Mouse (Mus musculus): ENCODE measurements around the gene Htr1a. TPM values are rescaled to one million over a fixed set of nuclear protein-coding genes. Genes with fewer than 3 reads are reported as not detected.

Gene Htr1a
- not detected for total RNA-seq (2022)

GRCm38 (mm10) chr13:105443339-105443738 lies at the start of gene Htr1a:
TSS of gene Htr1a (plus strand) at chr13:105443639.
- no peak for DNase-seq

GRCm38 (mm10) chr13:105411535-105412326 lies 31.7 kb upstream of the Htr1a start:
- DNase-seq = no peak

GRCm38 (mm10) chr13:105412327-105412722 lies 31.1 kb upstream of the Htr1a start:
- DNase-seq = no peak

DNA sequence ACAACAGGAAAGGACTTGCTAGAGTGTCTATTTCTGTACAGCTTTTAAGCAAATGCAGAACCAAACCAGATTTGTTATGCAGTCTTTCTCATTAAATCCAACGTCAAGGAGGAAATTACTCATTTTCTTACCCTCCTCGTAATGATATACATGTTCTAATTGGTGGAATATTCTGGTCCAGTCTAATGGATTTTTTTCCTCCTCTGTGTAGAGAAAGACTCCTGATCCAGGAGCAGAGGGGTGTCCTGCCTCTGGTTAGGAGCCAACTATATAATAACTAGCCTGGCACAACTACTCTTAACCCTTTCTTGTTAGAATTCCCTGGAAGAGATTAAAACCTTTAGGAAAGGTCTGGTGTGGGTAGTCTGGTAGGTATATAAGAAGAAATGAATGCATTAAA lies 10.3 kb upstream of the Htr1a start:
- no peak for DNase-seq

- DNase-seq = no peak
Measured at GRCm38 (mm10) chr13:105433630-105434029, 9.8 kb upstream of the Htr1a start.

DNA sequence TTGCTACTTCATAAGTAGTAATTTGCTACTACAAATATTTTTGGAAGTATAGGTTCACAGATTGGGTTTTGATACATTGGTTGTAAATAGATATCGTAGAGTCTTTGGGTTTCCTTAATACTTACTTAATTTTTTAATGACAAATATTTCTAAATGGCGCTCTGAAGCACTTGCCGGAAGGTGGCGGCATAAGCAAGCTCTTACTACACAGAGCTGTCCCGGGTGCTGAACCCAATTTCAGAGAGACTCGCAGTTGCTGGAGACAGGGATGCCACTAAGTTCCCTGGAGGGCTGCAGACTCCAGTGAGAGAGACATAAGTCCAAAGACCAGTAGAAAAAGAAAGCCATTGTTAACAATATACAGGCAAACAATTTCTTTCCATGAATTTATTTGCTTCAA lies 863 bp upstream of the Htr1a start:
- no peak for DNase-seq

DNA sequence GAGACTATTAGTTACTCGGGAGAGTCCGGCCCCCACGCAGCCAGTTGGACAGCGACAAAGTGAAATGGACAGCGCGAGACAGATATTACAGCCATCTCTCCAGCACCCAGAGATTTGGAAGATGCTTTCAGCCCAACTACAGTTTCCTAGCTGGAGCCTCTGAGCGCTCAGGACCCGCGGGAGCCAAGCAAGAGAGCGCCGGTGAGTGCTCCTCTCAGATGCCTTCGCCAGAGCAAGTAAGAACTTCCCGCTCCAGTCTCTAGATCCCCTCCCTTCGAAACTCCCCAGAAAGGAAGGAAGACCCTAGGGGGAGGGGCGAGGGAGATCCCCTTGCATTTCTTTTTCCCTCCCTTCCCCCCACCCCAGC lies 415 bp downstream of the Htr1a start:
- DNase-seq = no peak

DNA sequence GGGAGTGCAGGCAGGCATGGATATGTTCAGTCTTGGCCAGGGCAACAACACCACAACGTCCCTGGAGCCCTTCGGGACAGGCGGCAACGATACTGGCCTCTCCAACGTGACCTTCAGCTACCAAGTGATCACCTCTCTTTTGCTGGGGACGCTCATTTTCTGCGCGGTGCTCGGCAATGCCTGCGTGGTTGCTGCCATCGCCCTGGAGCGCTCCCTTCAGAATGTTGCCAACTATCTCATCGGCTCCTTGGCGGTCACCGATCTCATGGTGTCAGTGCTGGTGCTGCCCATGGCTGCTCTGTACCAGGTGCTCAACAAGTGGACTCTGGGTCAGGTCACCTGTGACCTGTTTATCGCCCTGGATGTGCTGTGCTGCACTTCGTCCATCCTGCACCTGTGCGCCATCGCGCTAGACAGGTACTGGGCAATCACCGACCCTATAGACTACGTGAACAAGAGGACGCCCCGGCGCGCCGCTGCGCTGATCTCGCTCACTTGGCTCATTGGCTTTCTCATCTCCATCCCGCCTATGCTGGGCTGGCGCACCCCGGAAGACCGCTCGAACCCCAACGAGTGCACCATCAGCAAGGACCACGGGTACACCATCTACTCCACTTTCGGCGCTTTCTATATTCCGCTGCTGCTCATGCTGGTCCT lies 927 bp downstream of the Htr1a start:
- DNase-seq = no peak

DNA sequence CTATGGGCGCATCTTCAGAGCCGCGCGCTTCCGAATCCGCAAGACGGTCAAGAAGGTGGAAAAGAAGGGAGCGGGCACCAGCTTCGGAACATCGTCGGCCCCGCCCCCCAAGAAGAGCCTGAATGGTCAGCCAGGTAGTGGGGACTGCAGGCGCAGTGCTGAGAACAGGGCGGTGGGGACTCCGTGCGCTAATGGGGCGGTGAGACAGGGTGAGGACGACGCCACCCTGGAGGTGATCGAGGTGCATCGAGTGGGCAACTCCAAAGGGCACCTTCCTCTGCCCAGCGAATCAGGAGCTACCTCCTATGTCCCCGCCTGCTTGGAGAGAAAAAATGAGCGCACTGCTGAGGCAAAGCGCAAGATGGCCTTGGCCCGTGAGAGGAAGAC lies 1.4 kb downstream of the Htr1a start:
- no peak for DNase-seq

- no peak for DNase-seq
Measured at GRCm38 (mm10) chr13:105446239-105446638, 2.8 kb downstream of the Htr1a start.

GRCm38 (mm10) chr13:105447695-105448094 lies 4.3 kb downstream of the Htr1a start:
- DNase-seq = no peak

- DNase-seq = no peak
Measured at GRCm38 (mm10) chr13:105451536-105451935, 8.1 kb downstream of the Htr1a start.

Other genes starting within 250 kb of the Htr1a start
- 10 to 100 TPM in 2 of 4 experiments, 1 to 10 TPM in 2; 4.7 to 15.5 (median 9.9) TPM for gene Rnf180, start 148.8 kb upstream of the Htr1a start, total RNA-seq (2022)

All from adrenal gland, adult 8-10 months (tissue).